Mouse (Mus musculus) intestine, embryonic 14.5 days (tissue): ENCODE measurements at regions not wholly inside any gene's neighbourhood (a gene's known extent, or its start where the extent isn't known, plus 50 kb on each side); places are given as distances from the start of the nearest gene placed in this dataset.

Experiments
- ATAC-seq: fragments of 200-750 bp; cut with Nextera tagmentation; replicated peaks from 2 replicates; pipeline ENCODE4 v1.8.0; 2017; ENCODE audit warnings: low read depth, moderate number of reproducible peaks, moderate TSS enrichment, moderate library complexity; ENCODE audit not compliant: low FRiP score, low TSS enrichment
- DNase-seq: peaks from one replicate; pipeline ENCODE4 v3.0.0-alpha.2; 2018; ENCODE audit warnings: low spot score
- H3K27ac ChIP-seq: fragments of 300-500 bp; sonication (generic); 2 replicates; pipeline ENCODE4 v1.5.1; 2014; ENCODE audit warnings: low read depth, mild to moderate bottlenecking, control low read depth
- H3K27me3 ChIP-seq: fragments of 300-500 bp; sonication (generic); replicated peaks from 2 replicates; pipeline ENCODE4 v1.6.1; 2014; ENCODE audit warnings: low read length, control low read depth; ENCODE audit not compliant: control insufficient read depth, insufficient read depth
- H3K36me3 ChIP-seq: fragments of 300-500 bp; sonication (generic); 2 replicates; pipeline ENCODE4 v1.6.1; 2014; ENCODE audit warnings: low read length, control low read depth; ENCODE audit not compliant: control insufficient read depth, insufficient read depth
- H3K4me1 ChIP-seq: fragments of 300-500 bp; sonication (generic); replicated peaks from 2 replicates; pipeline ENCODE4 v1.6.1; 2014; ENCODE audit warnings: low read length, control low read depth, mixed read lengths; ENCODE audit not compliant: control insufficient read depth, insufficient read depth
- H3K4me2 ChIP-seq: fragments of 300-500 bp; sonication (generic); 2 replicates; pipeline ENCODE4 v1.6.1; 2014; ENCODE audit warnings: low read length
- H3K4me3 ChIP-seq: fragments of 300-500 bp; sonication (generic); 2 replicates; pipeline ENCODE4 v1.5.1; 2014; ENCODE audit warnings: low read depth, low read length, control low read depth, mixed read lengths
- H3K9ac ChIP-seq: fragments of 300-500 bp; sonication (generic); 2 replicates; pipeline ENCODE4 v1.6.1; 2014; ENCODE audit warnings: mild to moderate bottlenecking, low read length
- H3K9me3 ChIP-seq: fragments of 300-500 bp; sonication (generic); 2 replicates; pipeline ENCODE4 v1.6.1; 2016; ENCODE audit warnings: low read length, control low read depth; ENCODE audit not compliant: control insufficient read depth
- whole genome bisulfite sequencing: fragments of 180-500 bp; shearing (Covaris S2); extraction: QIAGEN DNeasy Blood & Tissue Kit; methylation state at CpG from one replicate; pipeline ENCODE4 v1.1.7; 2014; 5-methylcytosine and 5-hydroxymethylcytosine counted together

DNA sequence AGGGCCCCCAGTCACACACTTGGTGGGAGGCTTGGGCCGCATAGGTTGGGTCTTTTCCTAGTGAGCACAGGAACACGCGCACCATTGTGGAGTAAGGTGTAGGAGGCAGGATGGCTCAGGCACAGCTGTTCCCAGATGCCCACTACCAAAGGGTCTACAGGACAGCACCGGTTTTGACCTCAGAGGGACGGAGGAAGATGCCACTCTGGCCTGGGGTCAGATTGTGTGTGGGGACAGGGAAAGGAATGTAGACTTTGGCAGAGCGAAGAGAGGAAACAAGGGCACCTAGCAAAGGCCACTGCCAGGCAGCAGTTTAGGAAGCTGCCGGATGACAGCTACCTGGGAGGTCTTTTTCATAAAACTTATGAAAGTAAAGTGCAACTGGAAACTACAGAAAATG, 73.5 kb upstream of the Slc25a13 start:
- no peaks in the 10 kb centered on the region for H3K4me1 ChIP-seq
- 81% methylated on average over 7 of the region's 7 CpGs for WGBS
- H3K27me3 ChIP-seq: no peaks in the 10 kb centered on the region
- H3K4me3 ChIP-seq: no peak overlapping the region
- no peak overlapping the region for H3K4me2 ChIP-seq
- no peaks in the 10 kb centered on the region for H3K36me3 ChIP-seq
- no peak overlapping the region for H3K9ac ChIP-seq
- H3K27ac ChIP-seq: no peak overlapping the region
- no peak for DNase-seq
- no peak for ATAC-seq
- no peaks in the 10 kb centered on the region for H3K9me3 ChIP-seq

DNA sequence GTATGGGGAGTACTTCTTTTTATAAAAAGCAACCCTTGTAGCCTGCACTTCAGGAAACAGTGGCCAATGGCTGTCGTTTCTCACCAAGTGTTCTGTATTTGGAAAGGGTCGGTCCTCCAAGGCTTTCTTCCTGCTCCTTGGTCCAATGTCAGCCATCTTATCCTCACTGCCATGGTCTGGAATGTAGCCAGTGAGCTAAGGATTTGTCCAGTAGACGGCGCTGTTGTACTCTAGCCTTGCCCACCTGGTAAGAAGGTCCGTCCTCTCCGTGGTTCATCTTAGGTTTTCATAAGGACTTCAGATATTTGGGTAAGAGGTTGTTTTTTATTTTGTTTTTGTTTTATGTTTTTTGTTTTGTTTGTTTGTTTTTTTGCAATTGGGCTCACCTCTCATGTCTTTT, 72.8 kb upstream of the Slc25a13 start:
- no peaks in the 10 kb centered on the region for H3K36me3 ChIP-seq
- no peak overlapping the region for H3K9ac ChIP-seq
- DNase-seq (no peak), ATAC-seq (no peak)
- H3K4me3 ChIP-seq: no peak overlapping the region
- no peaks in the 10 kb centered on the region for H3K9me3 ChIP-seq
- no peaks in the 10 kb centered on the region for H3K27me3 ChIP-seq
- WGBS: 34% methylated on average over 6 of the region's 6 CpGs
- H3K4me1 ChIP-seq: no peaks in the 10 kb centered on the region
- no peak overlapping the region for H3K27ac ChIP-seq
- no peak overlapping the region for H3K4me2 ChIP-seq

DNA sequence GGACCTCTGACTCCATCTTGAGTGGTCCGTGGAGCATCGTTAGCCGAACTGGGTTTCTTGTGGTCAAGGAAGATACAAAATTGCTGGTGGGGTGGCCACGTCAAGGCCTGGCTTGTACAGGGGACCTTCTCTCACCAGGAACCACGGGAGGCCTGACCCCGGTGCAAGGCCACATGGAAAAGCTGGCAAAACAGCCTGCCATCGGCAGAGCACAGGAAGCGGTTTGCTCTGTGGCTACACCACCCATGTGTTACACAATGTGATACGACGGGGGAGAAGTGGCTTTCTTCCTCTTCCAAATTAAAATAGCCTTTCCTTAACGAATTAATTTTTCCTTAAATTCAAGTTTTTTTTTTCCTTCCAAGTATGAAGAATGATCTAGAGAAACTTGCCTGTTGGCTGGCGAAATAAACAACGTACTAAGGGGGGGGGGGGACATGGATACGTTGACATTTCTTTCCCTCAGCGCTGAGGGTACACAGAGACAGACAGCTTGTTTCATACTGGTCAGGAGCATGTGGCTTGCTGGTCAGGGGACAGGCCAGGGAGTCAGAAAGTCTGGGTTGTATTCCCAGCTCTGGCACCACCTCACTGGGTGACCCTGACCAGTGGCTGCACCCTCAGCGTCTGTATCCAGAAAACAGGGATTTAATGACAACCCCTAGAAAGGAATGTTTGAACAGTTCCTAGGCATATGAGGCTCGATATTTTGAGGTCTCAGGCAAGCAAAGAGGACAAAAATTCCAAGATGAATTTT, 64.0 kb upstream of the Slc25a13 start:
- H3K4me1 ChIP-seq: no peaks in the 10 kb centered on the region
- ATAC-seq (no peak), DNase-seq (no peak)
- H3K4me3 ChIP-seq: no peak overlapping the region
- no peak overlapping the region for H3K27ac ChIP-seq
- H3K36me3 ChIP-seq: no peaks in the 10 kb centered on the region
- WGBS: 84% methylated on average over 17 of the region's 17 CpGs
- H3K9me3 ChIP-seq: no peaks in the 10 kb centered on the region
- no peaks in the 10 kb centered on the region for H3K27me3 ChIP-seq
- H3K9ac ChIP-seq: no peak overlapping the region
- H3K4me2 ChIP-seq: no peak overlapping the region

DNA sequence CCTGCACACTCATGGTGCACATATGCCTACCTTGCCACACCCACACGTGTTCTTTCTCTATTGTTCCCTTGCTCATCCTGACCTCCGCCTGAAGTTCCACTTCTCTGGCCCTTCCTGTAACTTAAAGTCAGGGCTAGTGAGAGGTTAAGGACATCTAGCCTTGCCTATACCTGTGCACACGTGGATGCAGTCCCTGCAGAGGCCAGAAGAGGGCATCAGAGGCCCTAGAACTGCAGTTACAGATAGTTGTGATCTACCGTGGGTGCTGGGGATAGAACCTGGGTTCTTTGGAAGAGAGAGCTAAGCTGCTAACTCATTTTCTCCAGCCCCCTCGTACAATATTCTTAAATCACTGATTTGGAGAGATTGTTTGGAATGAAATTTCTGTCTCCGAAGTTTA, 62.7 kb upstream of the Slc25a13 start:
- no peak overlapping the region for H3K4me2 ChIP-seq
- H3K9me3 ChIP-seq: no peaks in the 10 kb centered on the region
- DNase-seq: no peak
- H3K4me1 ChIP-seq: no peaks in the 10 kb centered on the region
- no peak overlapping the region for H3K9ac ChIP-seq
- H3K27me3 ChIP-seq: no peaks in the 10 kb centered on the region
- no peak overlapping the region for H3K4me3 ChIP-seq
- ATAC-seq: no peak
- H3K27ac ChIP-seq: no peak overlapping the region
- no peaks in the 10 kb centered on the region for H3K36me3 ChIP-seq
- WGBS: 79% methylated on average over 6 of the region's 6 CpGs

DNA sequence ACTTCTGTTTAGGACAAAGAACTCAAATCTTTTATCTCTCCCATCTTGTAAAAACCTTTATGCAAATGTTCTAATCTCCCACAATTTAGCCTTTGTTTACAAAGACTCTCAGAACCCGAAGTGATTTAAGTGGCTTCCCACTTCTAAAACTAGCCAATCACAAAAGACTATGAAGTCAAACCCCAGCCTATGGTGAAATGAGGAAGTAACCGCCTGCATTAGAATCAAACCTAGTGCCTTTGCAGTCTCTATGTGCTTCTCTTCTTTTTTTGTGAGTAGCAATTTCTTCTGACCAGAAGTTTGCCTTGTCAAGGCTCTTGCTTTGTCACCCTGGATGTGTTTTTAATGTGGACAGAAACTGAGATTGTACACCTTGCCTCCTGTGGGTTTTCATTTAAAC, 53.6 kb upstream of the Slc25a13 start:
- no peaks in the 10 kb centered on the region for H3K36me3 ChIP-seq
- ATAC-seq (no peak), DNase-seq (no peak)
- H3K27ac ChIP-seq: no peak overlapping the region
- H3K9me3 ChIP-seq: no peaks in the 10 kb centered on the region
- H3K4me3 ChIP-seq: no peak overlapping the region
- no peaks in the 10 kb centered on the region for H3K4me1 ChIP-seq
- H3K9ac ChIP-seq: no peak overlapping the region
- 40% methylated on average over 2 of the region's 2 CpGs for WGBS
- H3K4me2 ChIP-seq: no peak overlapping the region
- no peaks in the 10 kb centered on the region for H3K27me3 ChIP-seq
